Mouse (Mus musculus) stomach, postnatal 0 days (tissue): ENCODE results near the gene Ryr2. TPM values are rescaled to one million over a fixed set of nuclear protein-coding genes. Genes with fewer than 3 reads are reported as not detected.

Experiments
- ATAC-seq: fragments of 200-750 bp; cut with Nextera tagmentation; 2 replicates; pipeline ENCODE4 v1.8.0; 2017; ENCODE audit not compliant: low FRiP score, low TSS enrichment
- DNase-seq: peaks from one replicate; pipeline ENCODE4 v3.0.0-alpha.2; 2016; ENCODE audit warnings: low spot score
- H3K27ac ChIP-seq: fragments of 300-500 bp; sonication (generic); replicated peaks from 2 replicates; pipeline ENCODE4 v1.5.1; 2014; ENCODE audit warnings: mild to moderate bottlenecking, control low read depth
- H3K27me3 ChIP-seq: fragments of 300-500 bp; sonication (generic); 2 replicates; pipeline ENCODE4 v1.6.1; 2014; ENCODE audit warnings: low read length; ENCODE audit not compliant: control insufficient read depth, insufficient read depth
- H3K36me3 ChIP-seq: fragments of 300-500 bp; sonication (generic); 2 replicates; pipeline ENCODE4 v1.6.1; 2014; ENCODE audit warnings: low read length, mixed read lengths; ENCODE audit not compliant: control insufficient read depth, insufficient read depth
- H3K4me1 ChIP-seq: fragments of 300-500 bp; sonication (generic); replicated peaks from 2 replicates; pipeline ENCODE4 v1.6.1; 2014; ENCODE audit warnings: antibody characterized with exemption; ENCODE audit not compliant: control insufficient read depth, insufficient read depth
- H3K4me2 ChIP-seq: fragments of 300-500 bp; sonication (generic); replicated peaks from 2 replicates; pipeline ENCODE4 v1.6.1; 2014; ENCODE audit warnings: low read depth, mild to moderate bottlenecking, control low read depth, moderate library complexity
- H3K4me3 ChIP-seq: fragments of 300-500 bp; sonication (generic); 2 replicates; pipeline ENCODE4 v1.5.1; 2014; ENCODE audit warnings: low read depth, low read length, control low read depth
- H3K9ac ChIP-seq: fragments of 300-500 bp; sonication (generic); 2 replicates; pipeline ENCODE4 v1.6.1; 2014; ENCODE audit warnings: mild to moderate bottlenecking, low read length, control low read depth, mixed read lengths
- H3K9me3 ChIP-seq: fragments of 300-500 bp; sonication (generic); 2 replicates; pipeline ENCODE4 v1.6.1; 2016; ENCODE audit warnings: low read length; ENCODE audit not compliant: control insufficient read depth
- CTCF ChIP-seq: IDR thresholded peaks from 2 replicates; pipeline ENCODE4 v1.5.1; 2016; ENCODE audit warnings: antibody characterized with exemption, low read depth, mild to moderate bottlenecking, moderate library complexity
- EP300 ChIP-seq: optimal IDR thresholded peaks from 2 replicates; pipeline ENCODE3; 2016; ENCODE audit warnings: antibody characterized with exemption
- WGBS: fragments of 180-500 bp; shearing (Covaris S2); extraction: QIAGEN DNeasy Blood & Tissue Kit; methylation state at CpG from one replicate; pipeline ENCODE4 v1.1.7; 2014; 5-methylcytosine and 5-hydroxymethylcytosine counted together
- polyA plus RNA-seq: library from polyadenylated mRNA; unstranded; fragments of >200 nt; fragmentation: Nextera tagmentation; extraction: Ambion mirVana; gene quantifications from 2 replicates; pipeline ENCODE4 v1.2.1, GENCODE M21; 2015

Ryr2 gene
- polyA plus RNA-seq, 1 experiment from 2014 or later = 0.61 TPM

- Histone ChIP-seq H3K9ac (no peak overlapping the region), H3K4me2 (no peak overlapping the region), H3K27me3 (no peaks in the 10 kb centered on the region), H3K27ac (no peak overlapping the region), H3K4me1 (no peaks in the 10 kb centered on the region), H3K36me3 (no peaks in the 10 kb centered on the region), H3K9me3 (no peaks in the 10 kb centered on the region), H3K4me3 (no peak overlapping the region)
- ATAC-seq = no peak
- no peak for DNase-seq
- TF ChIP-seq CTCF (no peak), EP300 (no peak)
- WGBS = 48% methylated on average over 2 of the region's 2 CpGs
These were observed 339.8 kb downstream of the Ryr2 start for GRCm38 (mm10) chr13:11766899-11767298.

- no peak for TF ChIP-seq EP300
- no peak for TF ChIP-seq CTCF
- H3K9ac ChIP-seq = no peak overlapping the region
- no peak overlapping the region for H3K27ac ChIP-seq
- WGBS = 83% methylated on average over 4 of the region's 4 CpGs
- no peaks in the 10 kb centered on the region for H3K9me3 ChIP-seq
- H3K36me3 ChIP-seq = no peaks in the 10 kb centered on the region
- H3K4me3 ChIP-seq = no peak overlapping the region
- H3K4me1 ChIP-seq = no peaks in the 10 kb centered on the region
- H3K27me3 ChIP-seq = no peaks in the 10 kb centered on the region
- ATAC-seq = no peak
- no peak overlapping the region for H3K4me2 ChIP-seq
- no peak for DNase-seq
These were observed 342.8 kb downstream of the Ryr2 start for GRCm38 (mm10) chr13:11763925-11764324.

GRCm38 (mm10) chr13:11763104-11763503 lies 343.6 kb downstream of the Ryr2 start:
- Histone ChIP-seq H3K4me3 (no peak overlapping the region), H3K36me3 (no peaks in the 10 kb centered on the region), H3K27ac (no peak overlapping the region), H3K27me3 (no peaks in the 10 kb centered on the region), H3K9me3 (no peaks in the 10 kb centered on the region), H3K9ac (no peak overlapping the region), H3K4me2 (no peak overlapping the region), H3K4me1 (no peaks in the 10 kb centered on the region)
- TF ChIP-seq EP300 (no peak), CTCF (peak; percentile 79)
- DNase-seq = peak; percentile 16
- 51% methylated on average over 3 of the region's 3 CpGs for WGBS
- ATAC-seq = no peak

- no peak overlapping the region for H3K9ac ChIP-seq
- no peaks in the 10 kb centered on the region for H3K36me3 ChIP-seq
- H3K4me1 ChIP-seq = no peaks in the 10 kb centered on the region
- TF ChIP-seq CTCF = no peak
- TF ChIP-seq EP300 = no peak
- WGBS = 68% methylated on average over 7 of the region's 7 CpGs
- H3K9me3 ChIP-seq = no peaks in the 10 kb centered on the region
- H3K27ac ChIP-seq = no peak overlapping the region
- DNase-seq (no peak), ATAC-seq (no peak)
- no peaks in the 10 kb centered on the region for H3K27me3 ChIP-seq
- no peak overlapping the region for H3K4me2 ChIP-seq
- H3K4me3 ChIP-seq = no peak overlapping the region
These were observed 348.9 kb downstream of the Ryr2 start for GRCm38 (mm10) chr13:11757894-11758293.

GRCm38 (mm10) chr13:11745479-11745878 lies 361.3 kb downstream of the Ryr2 start:
- no peak overlapping the region for H3K9ac ChIP-seq
- H3K36me3 ChIP-seq = no peaks in the 10 kb centered on the region
- H3K27me3 ChIP-seq = no peaks in the 10 kb centered on the region
- H3K9me3 ChIP-seq = no peaks in the 10 kb centered on the region
- ATAC-seq = no peak
- WGBS = 88% methylated on average over 9 of the region's 9 CpGs
- H3K4me2 ChIP-seq = no peak overlapping the region
- no peak overlapping the region for H3K27ac ChIP-seq
- no peak for DNase-seq
- no peaks in the 10 kb centered on the region for H3K4me1 ChIP-seq
- H3K4me3 ChIP-seq = no peak overlapping the region
- TF ChIP-seq CTCF = no peak
- TF ChIP-seq EP300 = no peak

- Histone ChIP-seq H3K36me3 (no peaks in the 10 kb centered on the region), H3K4me3 (no peak overlapping the region), H3K27me3 (no peaks in the 10 kb centered on the region), H3K27ac (no peak overlapping the region), H3K4me1 (no peaks in the 10 kb centered on the region), H3K9ac (no peak overlapping the region), H3K9me3 (no peaks in the 10 kb centered on the region), H3K4me2 (no peak overlapping the region)
- ATAC-seq = no peak
- TF ChIP-seq CTCF (no peak), EP300 (no peak)
- 83% methylated on average over 12 of the region's 12 CpGs for WGBS
- DNase-seq = no peak
These were observed 368.5 kb downstream of the Ryr2 start for GRCm38 (mm10) chr13:11738211-11738610.
